Comparison of ENCODE assay signal across 8 mouse cellular contexts in genomic region chr12:76404836-76405182, GRCm38 (mm10). TPM values are rescaled to one million over a fixed set of nuclear protein-coding genes. Genes with fewer than 3 reads are reported as not detected.
DNase-seq lines count a peak whose midpoint lies in the region; ATAC-seq lines count a peak whose summit lies in the region.

No protein-coding gene starts in this region.

- H3K9me3 ChIP-seq in heart, embryonic 11.5 days (replicated peaks; ENCODE audit: control insufficient read depth, low read length) = no peaks in the 10 kb centered on the region
- H3K9me3 ChIP-seq in hindbrain, embryonic 11.5 days (ENCODE audit: control insufficient read depth, low read length) = no peaks in the 10 kb centered on the region
- H3K9me3 ChIP-seq in lung, embryonic 16.5 days (ENCODE audit: control insufficient read depth, low read length) = no peaks in the 10 kb centered on the region

- peak overlapping the region; percentile 70 for H3K4me3 ChIP-seq in heart, embryonic 11.5 days (ENCODE audit: low read depth, low read length)
- H3K4me3 ChIP-seq in hindbrain, embryonic 11.5 days (ENCODE audit: low read depth, low read length) = peak overlapping the region; percentile 53
- peak overlapping the region; percentile 78 for H3K4me3 ChIP-seq in lung, embryonic 16.5 days (ENCODE audit: low read length)

- no peaks in the 10 kb centered on the region for H3K36me3 ChIP-seq in heart, embryonic 11.5 days (ENCODE audit: control insufficient read depth, insufficient read depth, low read length)
- no peaks in the 10 kb centered on the region for H3K36me3 ChIP-seq in hindbrain, embryonic 11.5 days (ENCODE audit: control insufficient read depth, insufficient read depth, low read length)
- no peaks in the 10 kb centered on the region for H3K36me3 ChIP-seq in lung, embryonic 16.5 days (ENCODE audit: control insufficient read depth, insufficient read depth, low read length)

- no peak for DNase-seq in heart, postnatal 25 days (ENCODE audit: low spot score)
- peak; percentile 40 for DNase-seq in urinary bladder, adult 2 months (ENCODE audit: low spot score)
- no peak for DNase-seq in urinary bladder, postnatal 10 days (ENCODE audit: low spot score)
- no peak for DNase-seq in hindbrain, embryonic 11.5 days (ENCODE audit: low spot score)
- DNase-seq in cerebellum, adult 9-11 months = no peak
- no peak for DNase-seq in spleen, postnatal 36 days (ENCODE audit: low spot score in 2 of 2)

- no peak overlapping the region for H3K27ac ChIP-seq in heart, embryonic 11.5 days (ENCODE audit: low read depth, low read length)
- no peak overlapping the region for H3K27ac ChIP-seq in hindbrain, embryonic 11.5 days (ENCODE audit: low read depth, low read length)
- no peak overlapping the region for H3K27ac ChIP-seq in lung, embryonic 16.5 days (ENCODE audit: low read length)

- H3K27me3 ChIP-seq in heart, embryonic 11.5 days (ENCODE audit: control insufficient read depth, insufficient read depth, low read length) = peaks cover 24% of the 10 kb centered on the region
- H3K27me3 ChIP-seq in hindbrain, embryonic 11.5 days (ENCODE audit: control insufficient read depth, insufficient read depth, low read length) = peaks cover 29% of the 10 kb centered on the region
- H3K27me3 ChIP-seq in lung, embryonic 16.5 days (ENCODE audit: control insufficient read depth, insufficient read depth, low read depth, low read length) = peaks cover 24% of the 10 kb centered on the region

- H3K4me1 ChIP-seq in heart, embryonic 11.5 days (ENCODE audit: control insufficient read depth, insufficient read depth, low read length) = peaks cover 22% of the 10 kb centered on the region
- H3K4me1 ChIP-seq in hindbrain, embryonic 11.5 days (replicated peaks; ENCODE audit: control insufficient read depth, insufficient read depth, low read length) = peaks cover 7% of the 10 kb centered on the region
- H3K4me1 ChIP-seq in lung, embryonic 16.5 days (replicated peaks; ENCODE audit: control insufficient read depth, insufficient read depth, low read length) = peaks cover 21% of the 10 kb centered on the region

- peak overlapping the region; percentile 60; the same call in 1 of the 2 replicates for H3K9ac ChIP-seq in heart, embryonic 11.5 days (ENCODE audit: low read depth, low read length)
- no peak overlapping the region for H3K9ac ChIP-seq in hindbrain, embryonic 11.5 days (ENCODE audit: low read depth, low read length)
- H3K9ac ChIP-seq in lung, embryonic 16.5 days (ENCODE audit: low read length) = no peak overlapping the region; the same call in 1 of the 2 replicates

- WGBS in heart, embryonic 11.5 days (ENCODE audit: insufficient replicate concordance) = 10% methylated on average over 20 of the region's 20 CpGs
- WGBS in hindbrain, embryonic 11.5 days = 7% methylated on average over 20 of the region's 20 CpGs
- 6% methylated on average over 20 of the region's 20 CpGs for WGBS in lung, embryonic 16.5 days

- no peak for ATAC-seq in heart, embryonic 11.5 days (replicated peaks; ENCODE audit: insufficient number of reproducible peaks, low FRiP score, low TSS enrichment)
- 0 out of 2 replicates have a peak, but pooled peaks have one; percentile 3 for ATAC-seq in hindbrain, embryonic 11.5 days (ENCODE audit: low FRiP score)
- ATAC-seq in lung, embryonic 16.5 days (ENCODE audit: low read depth) = no peak

- peak overlapping the region; percentile 91 for H3K4me2 ChIP-seq in heart, embryonic 11.5 days
- H3K4me2 ChIP-seq in hindbrain, embryonic 11.5 days (replicated peaks; ENCODE audit: low read depth, low read length) = peak overlapping the region; percentile 68
- peak overlapping the region; percentile 76 for H3K4me2 ChIP-seq in lung, embryonic 16.5 days (ENCODE audit: low read depth, low read length)

- intact Hi-C loops in heart, postnatal 25 days (cut with DNase I) = loop anchor here (5.0 to 10.0 kb wide), 2 partner anchors 67 to 190 kb away; no protein-coding TSS in a partner anchor

RNA-seq across cellular contexts. Expression of gene Hspa2, which starts 0.8 kb away (rescaled TPM):
- 19.5 and 20.6 TPM in 2 replicates for polyA plus RNA-seq in heart, embryonic 11.5 days (2014; fragmentation: Nextera tagmentation; extraction: Ambion mirVana)
- total RNA-seq in heart, postnatal 25 days (2021) = 1 to 10 TPM; 6.0 to 7.0 TPM
- 52.9 and 65.7 TPM in 2 replicates for polyA plus RNA-seq in urinary bladder, adult 2 months (2012; rRNA removed)
- 8.1 and 11.2 TPM in 2 replicates for polyA plus RNA-seq in hindbrain, embryonic 11.5 days (2014; fragmentation: Nextera tagmentation; extraction: Ambion mirVana)
- polyA plus RNA-seq in lung, embryonic 16.5 days (2015; fragmentation: Nextera tagmentation; extraction: Ambion mirVana) = 15.4 and 15.7 TPM in 2 replicates

RNA-seq across cellular contexts. Expression of gene Ppp1r36, which starts 12.5 kb away (rescaled TPM):
- 2.8 and 3.7 TPM in 2 replicates for polyA plus RNA-seq in heart, embryonic 11.5 days (2014; fragmentation: Nextera tagmentation; extraction: Ambion mirVana)
- not detected for total RNA-seq in heart, postnatal 25 days (2021)
- 11.8 TPM in 2 replicates for polyA plus RNA-seq in urinary bladder, adult 2 months (2012; rRNA removed)
- 1.9 and 2.3 TPM in 2 replicates for polyA plus RNA-seq in hindbrain, embryonic 11.5 days (2014; fragmentation: Nextera tagmentation; extraction: Ambion mirVana)
- polyA plus RNA-seq in lung, embryonic 16.5 days (2015; fragmentation: Nextera tagmentation; extraction: Ambion mirVana) = 9.1 and 10.4 TPM in 2 replicates

RNA-seq across cellular contexts. Expression of gene Zbtb1, which starts 34.7 kb away (rescaled TPM):
- polyA plus RNA-seq in heart, embryonic 11.5 days (2014; fragmentation: Nextera tagmentation; extraction: Ambion mirVana) = 10.2 and 10.5 TPM in 2 replicates
- 1 to 10 TPM; 3.5 to 4.2 TPM for total RNA-seq in heart, postnatal 25 days (2021)
- polyA plus RNA-seq in urinary bladder, adult 2 months (2012; rRNA removed) = 5.9 and 6.3 TPM in 2 replicates
- polyA plus RNA-seq in hindbrain, embryonic 11.5 days (2014; fragmentation: Nextera tagmentation; extraction: Ambion mirVana) = 8.2 and 8.3 TPM in 2 replicates
- 9.8 and 10.4 TPM in 2 replicates for polyA plus RNA-seq in lung, embryonic 16.5 days (2015; fragmentation: Nextera tagmentation; extraction: Ambion mirVana)

RNA-seq across cellular contexts. Expression of gene Zbtb25, which starts 35.4 kb away (rescaled TPM):
- polyA plus RNA-seq in heart, embryonic 11.5 days (2014; fragmentation: Nextera tagmentation; extraction: Ambion mirVana) = 15.3 and 16.3 TPM in 2 replicates
- 1 to 10 TPM; 6.7 to 7.8 TPM for total RNA-seq in heart, postnatal 25 days (2021)
- 11.2 and 13.5 TPM in 2 replicates for polyA plus RNA-seq in urinary bladder, adult 2 months (2012; rRNA removed)
- polyA plus RNA-seq in hindbrain, embryonic 11.5 days (2014; fragmentation: Nextera tagmentation; extraction: Ambion mirVana) = 19.2 and 19.7 TPM in 2 replicates
- 14.6 and 16.9 TPM in 2 replicates for polyA plus RNA-seq in lung, embryonic 16.5 days (2015; fragmentation: Nextera tagmentation; extraction: Ambion mirVana)
